In the genomic region with DNA sequence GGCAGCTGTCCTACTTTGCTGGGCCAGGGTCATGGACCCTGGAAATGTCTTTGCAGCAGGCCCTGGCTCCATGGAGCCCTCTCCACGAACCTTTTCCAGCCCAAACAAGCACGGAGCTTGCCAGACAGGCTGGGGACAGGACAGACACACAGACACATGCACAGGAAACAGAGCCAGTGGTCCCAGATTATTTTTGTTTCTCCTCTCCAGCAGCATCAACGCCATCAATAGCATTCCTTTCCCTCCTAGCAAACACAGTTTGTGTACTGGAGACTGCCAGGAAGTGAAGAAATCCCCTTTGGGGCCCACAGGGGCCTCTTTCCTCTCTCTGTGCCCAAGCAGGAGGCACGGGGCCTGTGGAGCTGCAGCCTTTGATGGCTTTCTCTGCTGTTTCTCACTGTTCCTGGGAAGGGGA, we compare ENCODE assay signal across 8 mouse cellular contexts.
A peak's percentile ranks its signal among the peaks of the same experiment; 100 is the strongest.
DNase-seq lines count a peak whose midpoint lies in the region; ATAC-seq and TF ChIP-seq lines count a peak whose summit lies in the region.

No protein-coding gene starts in this region.

- no peak overlapping the region for H3K4me2 ChIP-seq in kidney, postnatal 0 days (ENCODE audit: low read length)
- no peak overlapping the region for H3K4me2 ChIP-seq in midbrain, embryonic 15.5 days

- H3K4me3 ChIP-seq in kidney, postnatal 0 days (replicated peaks; ENCODE audit: low read depth, low read length): no peak overlapping the region
- H3K4me3 ChIP-seq in limb, embryonic 10.5 days: no peak overlapping the region
- H3K4me3 ChIP-seq in midbrain, embryonic 15.5 days: no peak overlapping the region

- no peak for ATAC-seq in kidney, postnatal 0 days (replicated peaks; ENCODE audit: low FRiP score, low read depth)
- no peak; the same call in 1 of the 2 replicates for ATAC-seq in midbrain, embryonic 15.5 days (replicated peaks)

- H3K9me3 ChIP-seq in kidney, postnatal 0 days (replicated peaks; ENCODE audit: low read length): no peaks in the 10 kb centered on the region
- H3K9me3 ChIP-seq in limb, embryonic 10.5 days (replicated peaks): no peaks in the 10 kb centered on the region
- no peaks in the 10 kb centered on the region for H3K9me3 ChIP-seq in midbrain, embryonic 15.5 days

- H3K36me3 ChIP-seq in kidney, postnatal 0 days (ENCODE audit: insufficient read depth, low read length): no peaks in the 10 kb centered on the region
- H3K36me3 ChIP-seq in limb, embryonic 10.5 days: no peaks in the 10 kb centered on the region
- H3K36me3 ChIP-seq in midbrain, embryonic 15.5 days (replicated peaks): no peaks in the 10 kb centered on the region

- no peak for TF ChIP-seq CTCF in kidney, postnatal 0 days (IDR thresholded peaks at IDR 0.05; ENCODE audit: low read depth)

- WGBS in kidney, postnatal 0 days: 9% methylated on average over 4 of the region's 4 CpGs
- 19% methylated on average over 4 of the region's 4 CpGs for WGBS in limb, embryonic 10.5 days
- WGBS in midbrain, embryonic 15.5 days: 14% methylated on average over 4 of the region's 4 CpGs

- no peak overlapping the region for H3K9ac ChIP-seq in kidney, postnatal 0 days (ENCODE audit: low read depth, low read length)
- no peak overlapping the region for H3K9ac ChIP-seq in midbrain, embryonic 15.5 days

- peak; percentile 40 for DNase-seq in kidney, postnatal 0 days (ENCODE audit: low spot score)
- no peak for DNase-seq in kidney, adult 9 months
- DNase-seq in embryo, embryonic 11 days: peak; percentile 46
- DNase-seq in heart, adult 8-10 months (ENCODE audit: low spot score): peak; percentile 49
- peak; percentile 45 for DNase-seq in limb, embryonic 10.5 days (ENCODE audit: low spot score)
- DNase-seq in c-Kit-positive CD71-positive TER-119-positive erythroid progenitor cells, embryonic 14.5 days (ENCODE audit: low spot score): no peak
- DNase-seq in ovary, postnatal 10 days (ENCODE audit: low spot score): no peak

- 0 out of 2 replicates have a peak overlapping the region, but pooled peaks have one; percentile 47 for H3K27ac ChIP-seq in kidney, postnatal 0 days
- peak overlapping the region; percentile 83 for H3K27ac ChIP-seq in limb, embryonic 10.5 days
- 0 out of 2 replicates have a peak overlapping the region, but pooled peaks have one; percentile 10 for H3K27ac ChIP-seq in midbrain, embryonic 15.5 days

- H3K27me3 ChIP-seq in kidney, postnatal 0 days (ENCODE audit: insufficient read depth, low read length): no peaks in the 10 kb centered on the region
- H3K27me3 ChIP-seq in limb, embryonic 10.5 days (ENCODE audit: low read depth, poor library complexity, severe bottlenecking): no peaks in the 10 kb centered on the region
- no peaks in the 10 kb centered on the region for H3K27me3 ChIP-seq in midbrain, embryonic 15.5 days (replicated peaks)

- H3K4me1 ChIP-seq in kidney, postnatal 0 days (replicated peaks; ENCODE audit: insufficient read depth, low read length): peaks cover 2% of the 10 kb centered on the region
- H3K4me1 ChIP-seq in limb, embryonic 10.5 days: peaks cover 11% of the 10 kb centered on the region
- H3K4me1 ChIP-seq in midbrain, embryonic 15.5 days: 0 out of 2 replicates have a peak, but pooled peaks cover 4% of the 10 kb centered on the region

Comparison
In these comparisons a context has a peak if more than half of its experiments do, and no peak if none do; other contexts are left out.
1. DNase-seq: peak in kidney, postnatal 0 days (single experiment), embryo, embryonic 11 days (single experiment), heart, adult 8-10 months (single experiment) and limb, embryonic 10.5 days (single experiment); none in kidney, adult 9 months (single experiment), c-Kit-positive CD71-positive TER-119-positive erythroid progenitor cells, embryonic 14.5 days (single experiment) and ovary, postnatal 10 days (single experiment).
2. H3K27ac ChIP-seq: peak in every context shown above with its lines; median percentile 83 in limb, embryonic 10.5 days; 47 in kidney, postnatal 0 days; 10 in midbrain, embryonic 15.5 days.